Comparison of ENCODE assay signal across 8 mouse cellular contexts in the genomic region with DNA sequence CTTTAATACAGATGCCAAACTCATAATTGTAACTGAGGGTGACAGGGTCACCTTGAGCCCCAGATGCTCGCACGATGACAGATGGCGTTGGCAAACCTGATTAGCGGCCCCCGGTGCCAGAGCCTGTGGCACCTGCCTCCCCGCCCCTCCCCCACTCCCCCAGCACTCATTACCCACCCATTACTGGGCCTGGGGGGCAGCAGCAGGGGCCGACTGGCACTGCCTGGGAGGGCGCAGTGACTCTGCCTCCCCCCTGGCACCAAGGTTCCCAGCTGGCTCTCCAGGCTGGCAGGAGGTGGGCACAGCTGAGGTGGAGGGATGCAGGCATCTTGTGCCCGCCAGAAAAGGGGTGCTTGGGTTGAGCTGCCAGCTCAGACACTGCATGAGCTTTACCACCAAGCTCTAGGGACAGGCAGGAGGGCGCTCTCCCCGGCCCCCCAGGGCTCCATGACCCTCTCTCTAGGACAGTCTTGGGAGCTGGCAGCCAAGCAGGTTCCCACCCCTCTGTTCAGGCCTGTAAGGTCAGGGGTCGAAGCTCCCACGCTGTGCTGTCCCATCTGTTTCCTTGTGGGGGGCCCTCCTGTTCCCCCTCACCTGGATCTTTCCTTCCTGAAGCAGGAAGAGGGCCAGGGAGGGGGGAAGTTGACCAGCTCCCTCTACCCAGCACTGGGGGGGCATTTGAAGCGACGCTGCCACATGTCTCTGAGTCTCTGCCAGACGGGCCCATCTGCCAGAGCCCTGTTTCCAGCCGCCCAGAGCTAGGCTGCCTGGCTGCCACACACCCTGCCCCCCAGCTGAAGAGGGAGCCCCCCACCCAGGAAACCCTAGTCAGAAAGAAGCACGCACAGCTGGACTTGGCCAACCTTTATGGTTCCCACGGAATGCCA. TPM values are rescaled to one million over a fixed set of nuclear protein-coding genes. Genes with fewer than 3 reads are reported as not detected.
DNase-seq lines count a peak whose midpoint lies in the region; ATAC-seq lines count a peak whose summit lies in the region.

No protein-coding gene starts in this region.

- H3K4me3 ChIP-seq in megakaryocyte, embryonic 14.5 days (replicated peaks): peak overlapping the region; percentile 76
- no peak overlapping the region for H3K4me3 ChIP-seq in neural tube, embryonic 14.5 days (ENCODE audit: low read depth, low read length)

- peak overlapping the region; percentile 71 for H3K27ac ChIP-seq in neural tube, embryonic 14.5 days (ENCODE audit: low read depth, low read length)

- H3K9me3 ChIP-seq in megakaryocyte, embryonic 14.5 days: no peaks in the 10 kb centered on the region
- H3K9me3 ChIP-seq in neural tube, embryonic 14.5 days (ENCODE audit: control insufficient read depth, low read length): no peaks in the 10 kb centered on the region

- no peak overlapping the region for H3K4me2 ChIP-seq in neural tube, embryonic 14.5 days (ENCODE audit: low read depth, low read length)

- peaks cover 23% of the 10 kb centered on the region for H3K27me3 ChIP-seq in megakaryocyte, embryonic 14.5 days (replicated peaks)
- H3K27me3 ChIP-seq in neural tube, embryonic 14.5 days (ENCODE audit: control insufficient read depth, insufficient read depth, low read length): no peaks in the 10 kb centered on the region; the same call in 1 of the 2 replicates

- H3K36me3 ChIP-seq in megakaryocyte, embryonic 14.5 days (replicated peaks; ENCODE audit: low read length): no peaks in the 10 kb centered on the region
- no peaks in the 10 kb centered on the region for H3K36me3 ChIP-seq in neural tube, embryonic 14.5 days (ENCODE audit: control insufficient read depth, insufficient read depth, low read length)

- H3K4me1 ChIP-seq in megakaryocyte, embryonic 14.5 days: peaks cover 51% of the 10 kb centered on the region
- peaks cover 15% of the 10 kb centered on the region for H3K4me1 ChIP-seq in neural tube, embryonic 14.5 days (ENCODE audit: control insufficient read depth, insufficient read depth, low read length)

- DNase-seq in heart, adult 11 months: peak; percentile 95
- DNase-seq in heart, adult 9 months (ENCODE audit: low spot score in 2 of 2): no peak
- DNase-seq in gastrocnemius, postnatal 25 days: peak; percentile 57
- DNase-seq in layer of hippocampus, adult 18-20 months (ENCODE audit: low spot score in 2 of 2): no peak

- 31% methylated on average over 17 of the region's 19 CpGs for WGBS in neural tube, embryonic 14.5 days

- no peak for ATAC-seq in megakaryocyte, adult 5-6 weeks (ENCODE audit: poor library complexity, severe bottlenecking)
- ATAC-seq in neural tube, embryonic 14.5 days (ENCODE audit: low read depth): peak; percentile 35
- no peak for ATAC-seq in megakaryocyte progenitor cell, adult 5-6 weeks (replicated peaks; ENCODE audit: poor library complexity)

- 0 out of 2 replicates have a peak overlapping the region, but pooled peaks have one; percentile 16 for H3K9ac ChIP-seq in neural tube, embryonic 14.5 days (replicated peaks; ENCODE audit: low read depth, low read length)

RNA-seq across cellular contexts. Expression of gene Dand5, which starts 7.8 kb away (rescaled TPM):
- polyA plus RNA-seq in megakaryocyte, embryonic 14.5 days (2012; ENCODE audit: insufficient read depth, low replicate concordance): 3.1 TPM in 1 of 2 replicates, not detected in the other
- total RNA-seq in megakaryocyte, adult 5-6 weeks (2015): 1.4 and 2.6 TPM in 2 replicates
- total RNA-seq in megakaryocyte, adult 5-6 weeks (2017): 0.28 and 4.4 TPM in 2 replicates
- 1 to 10 TPM; 9.5 to 9.6 TPM for total RNA-seq in gastrocnemius, postnatal 25 days (2021)
- 12.3 and 16.9 TPM in 2 replicates for polyA plus RNA-seq in neural tube, embryonic 14.5 days (2014; fragmentation: Nextera tagmentation; extraction: Ambion mirVana)
- total RNA-seq in layer of hippocampus, adult 18-20 months (2021): 10 to 100 TPM; 10.7 to 10.9 TPM
- total RNA-seq in megakaryocyte progenitor cell, adult 5-6 weeks (2015): 2.2 and 2.4 TPM in 2 replicates
- total RNA-seq in megakaryocyte progenitor cell, adult 5-6 weeks (2017): 1.7 and 4.0 TPM in 2 replicates

RNA-seq across cellular contexts. Expression of gene Nfix, which starts 14.7 kb away (rescaled TPM):
- 18.4 and 27.4 TPM in 2 replicates for polyA plus RNA-seq in megakaryocyte, embryonic 14.5 days (2012; ENCODE audit: insufficient read depth, low replicate concordance)
- 23.8 and 26.9 TPM in 2 replicates for total RNA-seq in megakaryocyte, adult 5-6 weeks (2015)
- 7.7 and 17.0 TPM in 2 replicates for total RNA-seq in megakaryocyte, adult 5-6 weeks (2017)
- total RNA-seq in gastrocnemius, postnatal 25 days (2021): 100 to 1,000 TPM; 447 to 529 TPM
- polyA plus RNA-seq in neural tube, embryonic 14.5 days (2014; fragmentation: Nextera tagmentation; extraction: Ambion mirVana): 68.2 and 91.5 TPM in 2 replicates
- 100 to 1,000 TPM; 379 to 429 TPM for total RNA-seq in layer of hippocampus, adult 18-20 months (2021)
- total RNA-seq in megakaryocyte progenitor cell, adult 5-6 weeks (2015): 44.4 and 46.9 TPM in 2 replicates
- 12.0 and 15.7 TPM in 2 replicates for total RNA-seq in megakaryocyte progenitor cell, adult 5-6 weeks (2017)

RNA-seq across cellular contexts. Expression of gene Gadd45gip1, which starts 16.5 kb away (rescaled TPM):
- polyA plus RNA-seq in megakaryocyte, embryonic 14.5 days (2012; ENCODE audit: insufficient read depth, low replicate concordance): 37.4 and 49.3 TPM in 2 replicates
- total RNA-seq in megakaryocyte, adult 5-6 weeks (2015): 6.3 and 6.6 TPM in 2 replicates
- 13.9 and 20.5 TPM in 2 replicates for total RNA-seq in megakaryocyte, adult 5-6 weeks (2017)
- 10 to 100 TPM; 20.5 to 22.6 TPM for total RNA-seq in gastrocnemius, postnatal 25 days (2021)
- polyA plus RNA-seq in neural tube, embryonic 14.5 days (2014; fragmentation: Nextera tagmentation; extraction: Ambion mirVana): 33.1 and 39.8 TPM in 2 replicates
- 10 to 100 TPM; 27.3 to 27.4 TPM for total RNA-seq in layer of hippocampus, adult 18-20 months (2021)
- total RNA-seq in megakaryocyte progenitor cell, adult 5-6 weeks (2015): 21.4 and 21.9 TPM in 2 replicates
- total RNA-seq in megakaryocyte progenitor cell, adult 5-6 weeks (2017): 51.2 and 57.4 TPM in 2 replicates

RNA-seq across cellular contexts. Expression of gene Rad23a, which starts 25.7 kb away (rescaled TPM):
- 338 and 623 TPM in 2 replicates for polyA plus RNA-seq in megakaryocyte, embryonic 14.5 days (2012; ENCODE audit: insufficient read depth, low replicate concordance)
- total RNA-seq in megakaryocyte, adult 5-6 weeks (2015): 35.6 and 36.9 TPM in 2 replicates
- 27.6 and 29.5 TPM in 2 replicates for total RNA-seq in megakaryocyte, adult 5-6 weeks (2017)
- 100 to 1,000 TPM; 134 TPM for total RNA-seq in gastrocnemius, postnatal 25 days (2021)
- polyA plus RNA-seq in neural tube, embryonic 14.5 days (2014; fragmentation: Nextera tagmentation; extraction: Ambion mirVana): 69.4 and 78.1 TPM in 2 replicates
- 10 to 100 TPM; 63.8 to 77.0 TPM for total RNA-seq in layer of hippocampus, adult 18-20 months (2021)
- 30.2 and 34.4 TPM in 2 replicates for total RNA-seq in megakaryocyte progenitor cell, adult 5-6 weeks (2015)
- 26.2 and 26.3 TPM in 2 replicates for total RNA-seq in megakaryocyte progenitor cell, adult 5-6 weeks (2017)

RNA-seq across cellular contexts. Expression of gene Calr, which starts 31.9 kb away (rescaled TPM):
- polyA plus RNA-seq in megakaryocyte, embryonic 14.5 days (2012; ENCODE audit: insufficient read depth, low replicate concordance): 235 and 510 TPM in 2 replicates
- total RNA-seq in megakaryocyte, adult 5-6 weeks (2015): 163 and 187 TPM in 2 replicates
- 821 and 830 TPM in 2 replicates for total RNA-seq in megakaryocyte, adult 5-6 weeks (2017)
- 100 to 1,000 TPM; 178 to 214 TPM for total RNA-seq in gastrocnemius, postnatal 25 days (2021)
- polyA plus RNA-seq in neural tube, embryonic 14.5 days (2014; fragmentation: Nextera tagmentation; extraction: Ambion mirVana): 615 and 623 TPM in 2 replicates
- total RNA-seq in layer of hippocampus, adult 18-20 months (2021): 100 to 1,000 TPM; 506 to 521 TPM
- 1,060 and 1,133 TPM in 2 replicates for total RNA-seq in megakaryocyte progenitor cell, adult 5-6 weeks (2015)
- total RNA-seq in megakaryocyte progenitor cell, adult 5-6 weeks (2017): 4,756 and 5,574 TPM in 2 replicates

Comparison
In these comparisons a context has a peak if more than half of its experiments do, and no peak if none do; other contexts are left out.
1. DNase-seq: peak in heart, adult 11 months (single experiment) and gastrocnemius, postnatal 25 days (single experiment); none in heart, adult 9 months (0 of 2) and layer of hippocampus, adult 18-20 months (0 of 2).
2. RNA of gene Nfix, which starts 14.7 kb away (total RNA-seq): 447 to 529 TPM in gastrocnemius, postnatal 25 days and 379 to 429 TPM in layer of hippocampus, adult 18-20 months; 12.0 to 46.9 TPM in megakaryocyte progenitor cell, adult 5-6 weeks and 7.7 to 26.9 TPM in megakaryocyte, adult 5-6 weeks; every median in the first group is over 4 times any median in the second.